Mouse (Mus musculus) MEL (cell line): ENCODE data around the gene Slc7a6. TPM values are rescaled to one million over a fixed set of nuclear protein-coding genes. Genes with fewer than 3 reads are reported as not detected.

Experiments used
- DNase-seq: peaks from one replicate; pipeline ENCODE4 v3.0.0; 2011; ENCODE audit warnings: low read depth, low spot score
- H3K27ac ChIP-seq: 2 replicates; pipeline ENCODE4 v1.5.1; 2012; ENCODE audit warnings: low read depth, mild to moderate bottlenecking, control low read depth, low read length, moderate library complexity; ENCODE audit not compliant: control insufficient read depth
- H3K27me3 ChIP-seq, 2 experiments: fragments of 150-350 bp in 1 of 2; sonication (generic) in 1 of 2; 2 replicates each; pipeline ENCODE4 v1.6.1; 2012; ENCODE audit warnings: low read length in 2 of 2, mild to moderate bottlenecking in 2 of 2, improper control_type of control experiment in 1 of 2, moderate library complexity in 1 of 2; ENCODE audit not compliant: insufficient read depth in 2 of 2, control insufficient read depth in 1 of 2
- H3K36me3 ChIP-seq, 2 experiments: 2 replicates each; pipeline ENCODE4 v1.6.1; 2012 to 2014; ENCODE audit warnings: low read length in 2 of 2, improper control_type of control experiment in 1 of 2, inconsistent platforms in 1 of 2, mild to moderate bottlenecking in 1 of 2; ENCODE audit not compliant: insufficient read depth in 2 of 2, control insufficient read depth in 1 of 2
- H3K4me1 ChIP-seq, 2 experiments: fragments of 150-350 bp in 1 of 2; sonication (generic) in 1 of 2; 2 replicates each; pipeline ENCODE4 v1.6.1; 2012; ENCODE audit warnings: low read length in 2 of 2, improper control_type of control experiment in 1 of 2, mild to moderate bottlenecking in 1 of 2; ENCODE audit not compliant: insufficient read depth in 2 of 2, control insufficient read depth in 1 of 2
- H3K4me3 ChIP-seq, 2 experiments: fragments of 150-350 bp in 1 of 2; sonication (generic) in 1 of 2; 2 replicates each; pipeline ENCODE4 v1.5.1; 2012; ENCODE audit warnings: low read depth in 2 of 2, low read length in 2 of 2, mild to moderate bottlenecking in 2 of 2, moderate library complexity in 2 of 2, control low read depth in 1 of 2, improper control_type of control experiment in 1 of 2; ENCODE audit not compliant: control insufficient read depth in 1 of 2, insufficient read depth in 1 of 2
- H3K79me2 ChIP-seq: 2 replicates; pipeline ENCODE4 v1.6.1; 2012; ENCODE audit warnings: mild to moderate bottlenecking, low read length, moderate library complexity; ENCODE audit not compliant: control insufficient read depth, poor library complexity, insufficient read depth
- H3K9ac ChIP-seq: 2 replicates; pipeline ENCODE4 v1.6.1; 2012; ENCODE audit warnings: low read depth, mild to moderate bottlenecking, control low read depth, low read length, moderate library complexity; ENCODE audit not compliant: control insufficient read depth, poor library complexity, severe bottlenecking
- H3K9me3 ChIP-seq: fragments of 150-350 bp; sonication (generic); replicated peaks from 2 replicates; pipeline ENCODE4 v1.6.1; 2012; ENCODE audit warnings: mild to moderate bottlenecking, low read length, improper control_type of control experiment, moderate library complexity; ENCODE audit not compliant: insufficient read depth
- BHLHE40 ChIP-seq: IDR thresholded peaks from 2 replicates; pipeline ENCODE4 v1.6.1; 2012; ENCODE audit warnings: low read depth, mild to moderate bottlenecking, inconsistent platforms, low read length, improper control_type of control experiment, borderline replicate concordance
- CHD1 ChIP-seq: IDR thresholded peaks from 2 replicates; pipeline ENCODE4 v1.6.1; 2012; ENCODE audit warnings: low read depth, mild to moderate bottlenecking, inconsistent platforms, low read length, improper control_type of control experiment
- CHD2 ChIP-seq: IDR thresholded peaks from 2 replicates; pipeline ENCODE4 v1.6.1; 2011; ENCODE audit warnings: low read length, improper control_type of control experiment
- ELF1 ChIP-seq: IDR thresholded peaks from 2 replicates; pipeline ENCODE4 v1.6.1; 2014; ENCODE audit warnings: low read depth, mild to moderate bottlenecking, inconsistent platforms, low read length, improper control_type of control experiment, moderate library complexity
- GABPA ChIP-seq: IDR thresholded peaks from 2 replicates; pipeline ENCODE4 v1.6.1; 2012; ENCODE audit warnings: low read depth, mild to moderate bottlenecking, inconsistent platforms, low read length, improper control_type of control experiment, moderate library complexity
- GATA1 ChIP-seq: IDR thresholded peaks from 2 replicates; pipeline ENCODE4 v1.6.1; 2011; ENCODE audit warnings: low read depth, low read length, improper control_type of control experiment
- HCFC1 ChIP-seq: IDR thresholded peaks from 2 replicates; pipeline ENCODE4 v1.6.1; 2012; ENCODE audit warnings: low read depth, mild to moderate bottlenecking, inconsistent platforms, low read length, improper control_type of control experiment, moderate library complexity
- JUND ChIP-seq: IDR thresholded peaks from 2 replicates; pipeline ENCODE4 v1.6.1; 2011; ENCODE audit warnings: low read depth, mild to moderate bottlenecking, improper control_type of control experiment, low read length
- KAT2A ChIP-seq: conservative IDR thresholded peaks from 2 replicates; pipeline ENCODE4 v1.6.1; 2012; ENCODE audit warnings: low read depth, low read length, improper control_type of control experiment, inconsistent platforms
- MAFK ChIP-seq: IDR thresholded peaks from 2 replicates; pipeline ENCODE4 v1.6.1; 2011; ENCODE audit warnings: low read depth, mild to moderate bottlenecking, low read length, improper control_type of control experiment, borderline replicate concordance
- MAX ChIP-seq: IDR thresholded peaks from 2 replicates; pipeline ENCODE4 v1.6.1; 2011; ENCODE audit warnings: low read length, improper control_type of control experiment
- MXI1 ChIP-seq: IDR thresholded peaks from 2 replicates; pipeline ENCODE4 v1.6.1; 2011; ENCODE audit warnings: mild to moderate bottlenecking, low read depth, low read length, improper control_type of control experiment
- MYB ChIP-seq: IDR thresholded peaks from 2 replicates; pipeline ENCODE4 v1.6.1; 2011; ENCODE audit warnings: mild to moderate bottlenecking, low read depth, low read length, improper control_type of control experiment
- MYC ChIP-seq: IDR thresholded peaks from 2 replicates; pipeline ENCODE4 v1.6.1; 2011; ENCODE audit warnings: low read depth, mild to moderate bottlenecking, low read length, improper control_type of control experiment, moderate library complexity
- NELFE ChIP-seq: IDR thresholded peaks from 2 replicates; pipeline ENCODE4 v1.6.1; 2011; ENCODE audit warnings: low read depth, low read length, improper control_type of control experiment
- NRF1 ChIP-seq: IDR thresholded peaks from 2 replicates; pipeline ENCODE4 v1.6.1; 2014; ENCODE audit warnings: low read depth, mild to moderate bottlenecking, inconsistent platforms, low read length, improper control_type of control experiment, moderate library complexity; ENCODE audit not compliant: poor library complexity, insufficient read depth, severe bottlenecking
- POLR2A ChIP-seq, 2 experiments: IDR thresholded peaks; 2 replicates each; pipeline ENCODE4 v1.6.1; 2011 to 2012; ENCODE audit warnings: low read length in 2 of 2, mild to moderate bottlenecking in 2 of 2, control low read depth in 1 of 2, improper control_type of control experiment in 1 of 2, low read depth in 1 of 2, moderate library complexity in 1 of 2; ENCODE audit not compliant: control insufficient read depth in 1 of 2, insufficient read depth in 1 of 2, poor library complexity in 1 of 2
- POLR2AphosphoS5 ChIP-seq: IDR thresholded peaks from 2 replicates; pipeline ENCODE4 v1.6.1; 2012; ENCODE audit warnings: low read depth, borderline replicate concordance, mild to moderate bottlenecking, inconsistent platforms, low read length, moderate library complexity, mixed read lengths
- RCOR1 ChIP-seq: IDR thresholded peaks from 2 replicates; pipeline ENCODE4 v1.6.1; 2012; ENCODE audit warnings: low read depth, mild to moderate bottlenecking, inconsistent platforms, low read length, improper control_type of control experiment
- SMC3 ChIP-seq: IDR thresholded peaks from 2 replicates; pipeline ENCODE4 v1.6.1; 2011; ENCODE audit warnings: low read depth, low read length, improper control_type of control experiment
- TAL1 ChIP-seq: IDR thresholded peaks from 2 replicates; pipeline ENCODE4 v1.6.1; 2012; ENCODE audit warnings: mild to moderate bottlenecking, inconsistent platforms, low read length, moderate library complexity, mixed read lengths
- TBP ChIP-seq: IDR thresholded peaks from 2 replicates; pipeline ENCODE4 v1.8.0; 2011; ENCODE audit warnings: low read depth, low read length, improper control_type of control experiment
- TCF12 ChIP-seq: IDR thresholded peaks from 2 replicates; pipeline ENCODE4 v1.6.1; 2014; ENCODE audit warnings: low read depth, mild to moderate bottlenecking, inconsistent platforms, low read length, improper control_type of control experiment, moderate library complexity
- UBTF ChIP-seq: IDR thresholded peaks from 2 replicates; pipeline ENCODE4 v1.6.1; 2012; ENCODE audit warnings: low read depth, mild to moderate bottlenecking, inconsistent platforms, low read length, improper control_type of control experiment, moderate library complexity, borderline replicate concordance; ENCODE audit not compliant: insufficient read depth
- USF1 ChIP-seq: IDR thresholded peaks from 2 replicates; pipeline ENCODE4 v1.6.1; 2014; ENCODE audit warnings: low read depth, mild to moderate bottlenecking, inconsistent platforms, low read length, improper control_type of control experiment, moderate library complexity
- USF2 ChIP-seq, 2 experiments: IDR thresholded peaks; 2 replicates each; pipeline ENCODE4 v1.6.1; 2011 to 2012; ENCODE audit warnings: improper control_type of control experiment in 2 of 2, low read length in 2 of 2, borderline replicate concordance in 1 of 2, inconsistent platforms in 1 of 2, low read depth in 1 of 2, mild to moderate bottlenecking in 1 of 2; ENCODE audit not compliant: insufficient read depth in 1 of 2
- ZC3H11A ChIP-seq: IDR thresholded peaks from 2 replicates; pipeline ENCODE4 v1.6.1; 2012; ENCODE audit warnings: low read depth, mild to moderate bottlenecking, inconsistent platforms, low read length, improper control_type of control experiment
- ZMIZ1 ChIP-seq: IDR thresholded peaks from 2 replicates; pipeline ENCODE4 v1.6.1; 2012; ENCODE audit warnings: low read depth, mild to moderate bottlenecking, inconsistent platforms, low read length, improper control_type of control experiment, moderate library complexity
- ZNF384 ChIP-seq: IDR thresholded peaks from 2 replicates; pipeline ENCODE4 v1.6.1; 2012; ENCODE audit warnings: low read depth, mild to moderate bottlenecking, inconsistent platforms, low read length, improper control_type of control experiment
- polyA plus RNA-seq, 2 experiments: library from polyadenylated mRNA; stranded (reverse) in 1 of 2; unstranded in 1 of 2; fragments of >175 nt in 1 of 2; fragments of >200 nt in 1 of 2; gene quantifications; 2 replicates each; pipeline versions ENCODE4 v1.2.1 to v1.2.4; 2012; ENCODE audit warnings: low replicate concordance in 2 of 2, low read depth in 1 of 2; ENCODE audit not compliant: insufficient read length in 2 of 2, insufficient read depth in 1 of 2, missing spikeins in 1 of 2
- total RNA-seq: library from RNA; depleted of rRNA; stranded (reverse); fragments of 300-350 nt; gene quantifications from 2 replicates; pipeline ENCODE4 v1.2.3, GENCODE M21; 2012

The Slc7a6 gene
- total and polyA plus RNA-seq, 3 experiments = 34.4 to 48.2 TPM; not detected in 1

DNA sequence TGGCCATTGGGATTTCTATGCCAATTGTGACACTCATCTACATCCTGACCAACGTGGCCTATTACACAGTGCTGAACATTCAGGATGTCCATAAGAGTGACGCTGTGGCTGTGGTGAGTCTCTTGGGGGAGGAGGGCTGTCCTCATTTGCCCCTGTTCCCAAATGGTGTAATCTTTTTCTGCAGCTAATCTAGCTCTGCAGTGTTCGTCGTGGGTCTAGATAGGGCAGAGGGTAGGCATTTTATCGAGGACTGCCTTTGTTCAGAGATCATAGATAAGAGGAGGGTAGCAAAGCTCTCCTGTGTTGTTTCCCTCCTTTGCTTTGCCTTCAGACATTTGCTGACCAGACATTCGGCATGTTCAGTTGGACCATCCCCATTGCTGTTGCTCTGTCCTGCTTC is 24.5 kb downstream of the Slc7a6 start (continued):
- TF ChIP-seq TAL1 = peak; percentile 55

DNA sequence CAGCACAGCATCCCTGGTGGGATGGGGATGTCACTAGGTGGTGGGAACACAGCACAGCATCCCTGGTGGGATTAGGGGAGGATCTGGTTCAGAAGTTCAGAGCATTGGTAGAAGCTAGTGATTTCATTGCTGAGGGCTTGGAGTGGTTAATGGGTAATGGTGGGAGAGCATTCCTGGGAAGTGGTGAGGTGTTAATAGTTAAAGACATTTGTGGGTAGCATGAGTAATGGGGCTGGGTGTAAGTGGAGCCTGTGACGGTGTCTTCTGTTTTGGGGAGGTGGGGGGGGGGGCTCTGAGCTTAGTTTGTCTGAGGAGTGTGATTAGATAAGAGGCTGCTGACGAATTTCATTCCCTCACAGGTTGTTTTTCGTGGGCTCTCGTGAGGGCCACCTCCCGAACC is 25.4 kb downstream of the Slc7a6 start:
- TF ChIP-seq MAX = no peak
- TF ChIP-seq POLR2AphosphoS5 = no peak
- TF ChIP-seq ZNF384 = no peak
- no peak for TF ChIP-seq GATA1
- no peak for TF ChIP-seq CHD1
- no peak for TF ChIP-seq GABPA
- TF ChIP-seq MAFK = no peak
- no peak for TF ChIP-seq MYC
- TF ChIP-seq NELFE = no peak
- TF ChIP-seq KAT2A = no peak
- TF ChIP-seq USF2 (IDR thresholded peaks at IDR 0.05; ENCODE audit: borderline replicate concordance in 1 of 2, insufficient read depth in 1 of 2, low read depth in 1 of 2, low read length in 2 of 2) = no peak
- no peak; the same call in 1 of the 2 replicates for TF ChIP-seq MXI1
- no peak for TF ChIP-seq JUND
- TF ChIP-seq CHD2 = no peak
- TF ChIP-seq SMC3 = no peak
- TF ChIP-seq RCOR1 = no peak
- TF ChIP-seq ZC3H11A = no peak
- H3K36me3 ChIP-seq = peaks cover 21 to 54% of the 10 kb centered on the region in 2 experiments
- no peak overlapping the region for H3K4me3 ChIP-seq
- no peaks in the 10 kb centered on the region for H3K79me2 ChIP-seq
- no peak overlapping the region for H3K9ac ChIP-seq
- no peaks in the 10 kb centered on the region for H3K27me3 ChIP-seq
- H3K27ac ChIP-seq = peak overlapping the region; percentile 69; the same call in 1 of the 2 replicates
- H3K4me1 ChIP-seq = peaks cover 37 to 40% of the 10 kb centered on the region in 2 experiments
- no peak for DNase-seq
- H3K9me3 ChIP-seq = no peaks in the 10 kb centered on the region

DNA sequence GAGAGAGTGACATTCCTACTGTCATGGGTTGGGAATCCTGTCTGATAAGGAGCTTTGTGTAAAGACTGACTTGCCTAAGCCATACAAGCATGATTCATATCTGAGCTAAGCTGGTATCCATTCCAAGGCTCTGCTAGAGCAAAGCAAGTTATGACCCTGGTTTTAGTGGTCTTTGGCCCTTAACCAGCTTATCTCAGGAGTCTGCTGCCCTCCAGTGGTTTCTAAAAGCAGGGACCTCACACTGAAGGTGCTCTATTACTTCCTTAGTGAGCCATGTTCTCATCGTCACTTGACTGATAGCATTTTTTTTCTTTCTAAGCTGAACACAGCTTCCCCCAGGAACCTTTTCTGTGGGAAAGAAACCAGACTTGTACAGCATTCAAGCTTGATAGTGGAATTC is 30.1 kb downstream of the Slc7a6 start:
- Histone ChIP-seq H3K4me3 (no peak overlapping the region), H3K27ac (no peak overlapping the region), H3K79me2 (no peaks in the 10 kb centered on the region), H3K9me3 (no peaks in the 10 kb centered on the region), H3K4me1 (peaks cover 12 to 13% of the 10 kb centered on the region in 2 experiments), H3K27me3 (no peaks in the 10 kb centered on the region), H3K9ac (no peak overlapping the region), H3K36me3 (peaks cover 26 to 33% of the 10 kb centered on the region in 2 experiments)
- DNase-seq = peak; percentile 81
- TF ChIP-seq ZNF384 = peak; percentile 77
- peak; percentile 74 for TF ChIP-seq GATA1
- TF ChIP-seq JUND = peak; percentile 41; the same call in 1 of the 2 replicates
- TF ChIP-seq SMC3 = peak; percentile 79
- TF ChIP-seq ELF1 = peak; percentile 47; the same call in 1 of the 2 replicates
- no peak for TF ChIP-seq MYB
- no peak for TF ChIP-seq MAFK
- TF ChIP-seq NRF1 = no peak
- TF ChIP-seq UBTF = no peak
- no peak for TF ChIP-seq POLR2A (IDR thresholded peaks at IDR 0.05; ENCODE audit: control insufficient read depth in 1 of 2, insufficient read depth in 1 of 2, low read depth in 1 of 2, low read length in 2 of 2, poor library complexity in 1 of 2)
- no peak for TF ChIP-seq USF2 (IDR thresholded peaks at IDR 0.05; ENCODE audit: borderline replicate concordance in 1 of 2, insufficient read depth in 1 of 2, low read depth in 1 of 2, low read length in 2 of 2)
- peak; percentile 78 for TF ChIP-seq ZC3H11A
- no peak for TF ChIP-seq USF1
- no peak for TF ChIP-seq HCFC1
- peak; percentile 53; the same call in 1 of the 2 replicates for TF ChIP-seq TCF12
- TF ChIP-seq BHLHE40 = no peak
- no peak for TF ChIP-seq ZMIZ1
- no peak for TF ChIP-seq POLR2AphosphoS5
- TF ChIP-seq TBP = no peak
